Comparison of ENCODE assay signal across 12 mouse cellular contexts in the genomic region with DNA sequence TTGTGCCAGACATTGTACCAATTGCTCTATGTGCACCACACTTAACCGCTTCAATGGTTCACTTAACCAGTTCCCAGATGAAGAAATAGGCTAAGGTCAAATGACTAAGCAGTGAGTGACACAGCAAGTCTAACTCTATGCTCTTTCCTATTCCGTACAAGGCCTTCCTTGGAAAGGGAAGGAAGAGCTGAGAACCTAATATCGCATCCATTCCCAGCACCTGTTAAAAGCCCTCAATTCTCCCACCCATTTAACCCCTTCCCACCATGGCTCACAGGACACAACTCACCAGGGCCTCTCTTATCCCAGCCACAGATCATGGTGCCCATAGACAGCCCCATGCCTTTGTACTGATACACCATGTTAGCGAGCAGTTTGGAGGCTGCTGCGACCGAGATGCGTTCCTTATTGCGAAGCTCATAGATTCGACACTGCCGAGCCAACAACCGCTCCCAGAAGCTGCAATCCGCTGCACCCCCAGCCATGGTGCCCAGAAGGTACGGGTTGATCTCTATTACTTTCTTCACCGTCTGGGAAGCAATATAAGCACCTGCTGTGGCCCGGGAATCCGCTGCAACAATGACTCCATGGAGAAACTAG. TPM values are rescaled to one million over a fixed set of nuclear protein-coding genes. Genes with fewer than 3 reads are reported as not detected.
DNase-seq lines count a peak whose midpoint lies in the region; ATAC-seq and TF ChIP-seq lines count a peak whose summit lies in the region.
"Had no signal": no experiment of that assay in that cellular context is flagged by ENCODE, and none has a peak within 500 bp of the region (broad histone marks: within the 10 kb centered on the region; RNA-seq: fewer than 3 reads in every experiment).

No protein-coding gene starts in this region.

- peak overlapping the region; percentile 78; the same call in 1 of the 2 replicates for H3K4me2 ChIP-seq in kidney, embryonic 16.5 days (replicated peaks; ENCODE audit: low read depth, low read length)
- H3K4me2 ChIP-seq in hindbrain, embryonic 14.5 days (replicated peaks) = peak overlapping the region; percentile 71; the same call in 1 of the 2 replicates
- H3K4me2 ChIP-seq in myocyte (ENCODE audit: low read depth) = peak overlapping the region; percentile 65

- H3K27me3 ChIP-seq in kidney, embryonic 16.5 days (ENCODE audit: insufficient read depth, low read length) = no peaks in the 10 kb centered on the region
- H3K27me3 ChIP-seq in hindbrain, embryonic 14.5 days (ENCODE audit: control insufficient read depth, insufficient read depth, low read length) = no peaks in the 10 kb centered on the region
- H3K27me3 ChIP-seq in myocyte (ENCODE audit: control insufficient read depth, insufficient read depth, insufficient read length) = no peaks in the 10 kb centered on the region
- H3K27me3 ChIP-seq: heart, embryonic 15.5 days had no signal

- peaks cover 31% of the 10 kb centered on the region for H3K36me3 ChIP-seq in kidney, embryonic 16.5 days (ENCODE audit: insufficient read depth, low read length)
- H3K36me3 ChIP-seq in hindbrain, embryonic 14.5 days (replicated peaks; ENCODE audit: control insufficient read depth, insufficient read depth) = peaks cover 45% of the 10 kb centered on the region
- peaks cover 10% of the 10 kb centered on the region for H3K36me3 ChIP-seq in myocyte (ENCODE audit: control insufficient read depth, insufficient read depth)

- no peak for TF ChIP-seq POLR2A in myocyte (IDR thresholded peaks at IDR 0.05; ENCODE audit: insufficient read length, low read depth)
- TF ChIP-seq POLR2A in lung, adult 2 months (IDR thresholded peaks at IDR 0.05; ENCODE audit: borderline replicate concordance, extremely low read depth, low read depth, low read length) = no peak

- 91% methylated on average over 16 of the region's 16 CpGs for WGBS in kidney, embryonic 16.5 days
- 91% methylated on average over 16 of the region's 16 CpGs for WGBS in hindbrain, embryonic 14.5 days
- 91% methylated on average over 16 of the region's 16 CpGs for WGBS in lung, adult 2 months

- no peak overlapping the region for H3K27ac ChIP-seq in kidney, embryonic 16.5 days (ENCODE audit: low read length)
- no peak overlapping the region for H3K27ac ChIP-seq in hindbrain, embryonic 14.5 days
- H3K27ac ChIP-seq: heart, embryonic 15.5 days had no signal

- peaks cover 12% of the 10 kb centered on the region for H3K4me1 ChIP-seq in kidney, embryonic 16.5 days (ENCODE audit: insufficient read depth, low read length)
- peaks cover 13% of the 10 kb centered on the region; the same call in 1 of the 2 replicates for H3K4me1 ChIP-seq in hindbrain, embryonic 14.5 days (replicated peaks; ENCODE audit: control insufficient read depth, insufficient read depth, low read length)
- no peaks in the 10 kb centered on the region; the same call in 1 of the 2 replicates for H3K4me1 ChIP-seq in lung, adult 2 months (ENCODE audit: control insufficient read depth, insufficient read depth, low read length)

- no peak for ATAC-seq in kidney, embryonic 16.5 days (ENCODE audit: low FRiP score, low TSS enrichment)
- no peak for ATAC-seq in hindbrain, embryonic 14.5 days (ENCODE audit: low FRiP score)

- TF ChIP-seq CTCF in lung, adult 2 months (IDR thresholded peaks at IDR 0.05; ENCODE audit: insufficient read depth, low read length) = no peak

- no peak overlapping the region for H3K9ac ChIP-seq in kidney, embryonic 16.5 days (replicated peaks; ENCODE audit: low read length)
- no peak overlapping the region for H3K9ac ChIP-seq in hindbrain, embryonic 14.5 days

- H3K79me2 ChIP-seq in myocyte (ENCODE audit: control insufficient read depth, insufficient read depth) = peaks cover 21% of the 10 kb centered on the region

- peak; percentile 56 for DNase-seq in adrenal gland, adult 2 months
- no peak for DNase-seq in adrenal gland, adult 18-20 months (ENCODE audit: low spot score in 2 of 2)
- DNase-seq in kidney, adult 8-10 months = no peak
- DNase-seq in hindbrain, embryonic 14.5 days (ENCODE audit: low spot score) = no peak
- DNase-seq in urinary bladder, postnatal 36 days (ENCODE audit: low spot score in 2 of 2) = no peak
- no peak for DNase-seq in lung, adult 2 months
- DNase-seq: lung, embryonic 14.5 days had no signal

- no peak overlapping the region for H3K4me3 ChIP-seq in kidney, embryonic 16.5 days (ENCODE audit: low read length)
- H3K4me3 ChIP-seq in hindbrain, embryonic 14.5 days (replicated peaks; ENCODE audit: low read length) = no peak overlapping the region
- H3K4me3 ChIP-seq in myocyte = peak overlapping the region; percentile 58
- no peak overlapping the region for H3K4me3 ChIP-seq in lung, adult 2 months (replicated peaks; ENCODE audit: extremely low read depth, low read depth, low read length)

- no peaks in the 10 kb centered on the region for H3K9me3 ChIP-seq in kidney, embryonic 16.5 days (ENCODE audit: low read length)
- no peaks in the 10 kb centered on the region for H3K9me3 ChIP-seq in hindbrain, embryonic 14.5 days (ENCODE audit: control insufficient read depth, low read length)
- H3K9me3 ChIP-seq: heart, embryonic 15.5 days had no signal

- H3ac ChIP-seq in myocyte (ENCODE audit: control insufficient read depth, insufficient read length) = no peak overlapping the region

TF ChIP-seq in myocyte, 11 proteins besides CTCF, POLR2A, EP300 and RAD21:
- TF ChIP-seq USF1 (IDR thresholded peaks at IDR 0.05; ENCODE audit: low read depth) (no peak), REST (IDR thresholded peaks at IDR 0.05; ENCODE audit: insufficient read depth, insufficient read length) (no peak)

RNA-seq across cellular contexts. Expression of gene Psmb5, which starts 1.5 kb away (rescaled TPM):
- total RNA-seq in adrenal gland, adult 2 months (2021) = 100 to 1,000 TPM; 317 to 332 TPM
- polyA plus RNA-seq in adrenal gland, adult 2 months (2012; rRNA removed) = 267 and 322 TPM in 2 replicates
- 100 to 1,000 TPM; 273 to 381 TPM for total RNA-seq in adrenal gland, adult 18-20 months (2021)
- polyA plus RNA-seq in kidney, embryonic 16.5 days (2015; fragmentation: Nextera tagmentation; extraction: Ambion mirVana) = 453 and 471 TPM in 2 replicates
- polyA plus RNA-seq in hindbrain, embryonic 14.5 days (2014; fragmentation: Nextera tagmentation; extraction: Ambion mirVana) = 422 and 425 TPM in 2 replicates
- polyA plus RNA-seq in myocyte (2012; fragmentation: generic; extraction: Trizol) = 416 TPM
- polyA plus RNA-seq in lung, adult 2 months (2012; rRNA removed) = 129 and 146 TPM in 2 replicates

RNA-seq across cellular contexts. Expression of gene Psmb11, which starts 4.9 kb away (rescaled TPM):
- total RNA-seq in adrenal gland, adult 2 months (2021) = not detected
- not detected in 2 replicates for polyA plus RNA-seq in adrenal gland, adult 2 months (2012; rRNA removed)
- total RNA-seq in adrenal gland, adult 18-20 months (2021) = not detected
- polyA plus RNA-seq in kidney, embryonic 16.5 days (2015; fragmentation: Nextera tagmentation; extraction: Ambion mirVana) = 0.07 TPM in 1 of 2 replicates, not detected in the other
- polyA plus RNA-seq in hindbrain, embryonic 14.5 days (2014; fragmentation: Nextera tagmentation; extraction: Ambion mirVana) = 0.16 TPM in 1 of 2 replicates, not detected in the other
- polyA plus RNA-seq in myocyte (2012; fragmentation: generic; extraction: Trizol) = not detected
- not detected in 2 replicates for polyA plus RNA-seq in lung, adult 2 months (2012; rRNA removed)
- polyA plus RNA-seq: lung, embryonic 14.5 days; spleen, adult 2 months had no signal

RNA-seq across cellular contexts. Expression of gene 4931414P19Rik, which starts 10.5 kb away (rescaled TPM):
- 1 to 10 TPM; 2.9 to 8.2 TPM for total RNA-seq in adrenal gland, adult 2 months (2021)
- 7.4 and 9.6 TPM in 2 replicates for polyA plus RNA-seq in adrenal gland, adult 2 months (2012; rRNA removed)
- 1 to 10 TPM; 2.7 to 6.5 TPM for total RNA-seq in adrenal gland, adult 18-20 months (2021)
- 11.2 and 14.2 TPM in 2 replicates for polyA plus RNA-seq in kidney, embryonic 16.5 days (2015; fragmentation: Nextera tagmentation; extraction: Ambion mirVana)
- 3.1 and 3.7 TPM in 2 replicates for polyA plus RNA-seq in hindbrain, embryonic 14.5 days (2014; fragmentation: Nextera tagmentation; extraction: Ambion mirVana)
- polyA plus RNA-seq in myocyte (2012; fragmentation: generic; extraction: Trizol) = 7.3 TPM
- 6.5 and 7.3 TPM in 2 replicates for polyA plus RNA-seq in lung, adult 2 months (2012; rRNA removed)

RNA-seq across cellular contexts. Expression of gene Gm17606, which starts 24.4 kb away (rescaled TPM):
- not detected for total RNA-seq in adrenal gland, adult 2 months (2021)
- polyA plus RNA-seq in adrenal gland, adult 2 months (2012; rRNA removed) = not detected in 2 replicates
- total RNA-seq in adrenal gland, adult 18-20 months (2021) = not detected
- polyA plus RNA-seq in kidney, embryonic 16.5 days (2015; fragmentation: Nextera tagmentation; extraction: Ambion mirVana) = not detected in 2 replicates
- polyA plus RNA-seq in hindbrain, embryonic 14.5 days (2014; fragmentation: Nextera tagmentation; extraction: Ambion mirVana) = not detected in 2 replicates
- not detected for polyA plus RNA-seq in myocyte (2012; fragmentation: generic; extraction: Trizol)
- polyA plus RNA-seq in lung, adult 2 months (2012; rRNA removed) = not detected in 2 replicates
- total RNA-seq: layer of hippocampus, postnatal 14 days had no signal
- polyA plus RNA-seq: heart, embryonic 15.5 days; lung, embryonic 14.5 days; spleen, adult 2 months had no signal

RNA-seq across cellular contexts. Expression of gene Cdh24, which starts 24.8 kb away (rescaled TPM):
- total RNA-seq in adrenal gland, adult 2 months (2021) = 1 to 10 TPM in 1 of 2 experiments, under 1 TPM in 1; 0.66 to 1.7 TPM
- 4.4 and 6.6 TPM in 2 replicates for polyA plus RNA-seq in adrenal gland, adult 2 months (2012; rRNA removed)
- 1 to 10 TPM in 1 of 2 experiments, under 1 TPM in 1; 0.70 to 1.2 TPM for total RNA-seq in adrenal gland, adult 18-20 months (2021)
- 3.4 TPM in 2 replicates for polyA plus RNA-seq in kidney, embryonic 16.5 days (2015; fragmentation: Nextera tagmentation; extraction: Ambion mirVana)
- 10.5 and 12.2 TPM in 2 replicates for polyA plus RNA-seq in hindbrain, embryonic 14.5 days (2014; fragmentation: Nextera tagmentation; extraction: Ambion mirVana)
- 4.3 TPM for polyA plus RNA-seq in myocyte (2012; fragmentation: generic; extraction: Trizol)
- 2.8 and 2.9 TPM in 2 replicates for polyA plus RNA-seq in lung, adult 2 months (2012; rRNA removed)
